Mouse (Mus musculus): ENCODE results near the gene Gm45837.

The Gm45837 gene

GRCm38 (mm10) chr7:101449855-101450254 is 39.2 kb downstream of the Gm45837 start:
- no peak for DNase-seq

- DNase-seq: peak; percentile 85 to 88
These were observed 40.0 kb downstream of the Gm45837 start for GRCm38 (mm10) chr7:101450422-101451401.

- no peak for DNase-seq
These were observed 42.0 kb downstream of the Gm45837 start for GRCm38 (mm10) chr7:101452669-101453068.

- DNase-seq: no peak
These were observed 42.6 kb downstream of the Gm45837 start for GRCm38 (mm10) chr7:101453296-101453695.

- DNase-seq: no peak
These were observed 43.0 kb downstream of the Gm45837 start for GRCm38 (mm10) chr7:101453725-101454124.

GRCm38 (mm10) chr7:101454479-101454878 is 43.8 kb downstream of the Gm45837 start:
- no peak for DNase-seq

GRCm38 (mm10) chr7:101455141-101455540 is 44.5 kb downstream of the Gm45837 start:
- peak in 1 of 2 experiments; percentile 25 for DNase-seq

- DNase-seq: no peak
These were observed 45.6 kb downstream of the Gm45837 start for GRCm38 (mm10) chr7:101456318-101456717.

- no peak for DNase-seq
These were observed 46.1 kb downstream of the Gm45837 start for GRCm38 (mm10) chr7:101456789-101457188.

GRCm38 (mm10) chr7:101457283-101457682 is 46.6 kb downstream of the Gm45837 start:
- no peak for DNase-seq

GRCm38 (mm10) chr7:101457801-101458200 is 47.1 kb downstream of the Gm45837 start:
- no peak for DNase-seq

- DNase-seq: no peak
These were observed 47.6 kb downstream of the Gm45837 start for GRCm38 (mm10) chr7:101458278-101458781.

- no peak for DNase-seq
These were observed 48.7 kb downstream of the Gm45837 start for GRCm38 (mm10) chr7:101459305-101459813.

GRCm38 (mm10) chr7:101459923-101460607 is 49.4 kb downstream of the Gm45837 start:
- no peak for DNase-seq

- no peak for DNase-seq
These were observed 49.9 kb downstream of the Gm45837 start for GRCm38 (mm10) chr7:101460608-101460957.

- no peak for DNase-seq
These were observed 50.9 kb downstream of the Gm45837 start for GRCm38 (mm10) chr7:101461571-101461970.

GRCm38 (mm10) chr7:101462327-101463068 is 51.8 kb downstream of the Gm45837 start:
- DNase-seq: peak in 1 of 2 experiments; percentile 21

GRCm38 (mm10) chr7:101463665-101464271 is 53.1 kb downstream of the Gm45837 start:
- DNase-seq: no peak

GRCm38 (mm10) chr7:101464927-101465326 is 54.2 kb downstream of the Gm45837 start:
- no peak for DNase-seq

GRCm38 (mm10) chr7:101465392-101465791 is 54.7 kb downstream of the Gm45837 start:
- no peak for DNase-seq

GRCm38 (mm10) chr7:101465850-101466580 is 55.3 kb downstream of the Gm45837 start:
- no peak for DNase-seq
